Mouse (Mus musculus) G1E-ER4 (cell line): Measurements from ENCODE around the gene Gm4307. TPM values are rescaled to one million over a fixed set of nuclear protein-coding genes. Genes with fewer than 3 reads are reported as not detected.
"Not testable (repeated sequence)": the region's sequence is repeated elsewhere in the genome, so short reads cannot be mapped to it uniquely, and the experiment has no call there.

Experiments used
- GATA1 ChIP-seq: IDR thresholded peaks from one replicate; pipeline ENCODE4 v1.8.0; 2012; ENCODE audit warnings: low read length, inconsistent platforms
- polyA plus RNA-seq: library from polyadenylated mRNA; stranded (reverse); fragments of >175 nt; gene quantifications from 2 replicates; pipeline ENCODE4 v1.2.3, GENCODE M21; 2012

Gene Gm4307
- not detected in 2 replicates for polyA plus RNA-seq

DNA sequence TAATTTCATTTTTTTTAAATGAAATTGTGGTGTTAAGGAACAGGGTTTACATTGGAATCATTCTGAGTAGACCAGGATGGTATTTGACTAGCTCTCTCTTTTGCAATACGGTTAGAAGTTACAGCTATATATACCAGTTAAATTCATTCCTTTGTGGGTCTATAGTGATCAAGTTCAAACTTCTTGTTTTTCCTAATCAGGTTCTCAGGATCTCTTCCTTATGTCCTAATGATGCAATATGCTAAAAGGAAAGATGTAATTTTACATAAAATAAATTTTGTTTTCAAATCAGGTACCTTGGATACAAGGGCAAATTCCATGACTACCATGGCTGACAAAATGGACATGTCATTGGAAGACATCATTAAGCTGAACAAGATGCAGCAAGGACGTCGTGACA, at the start of gene Gm4307:
Gene Gm4307 (plus strand): TSS at position 301 of the 400 bp plus-strand sequence.
- not testable (repeated sequence) for TF ChIP-seq GATA1

DNA sequence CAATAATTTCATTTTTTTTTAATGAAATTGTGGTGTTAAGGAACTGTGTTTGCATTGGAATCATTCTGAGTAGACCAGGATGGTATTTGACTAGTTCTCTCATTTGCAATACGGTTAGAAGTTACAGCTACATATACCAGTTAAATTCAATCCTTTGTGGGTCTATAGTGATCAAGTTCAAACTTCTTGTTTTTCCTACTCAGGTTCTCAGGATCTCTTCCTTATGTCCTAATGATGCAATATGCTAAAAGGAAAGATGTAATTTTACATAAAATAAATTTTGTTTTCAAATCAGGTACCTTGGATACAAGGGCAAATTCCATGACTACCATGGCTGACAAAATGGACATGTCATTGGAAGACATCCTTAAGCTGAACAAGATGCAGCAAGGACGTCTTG, 25.8 kb upstream of the Gm4307 start, which contains the start of gene Gm4301:
Gene Gm4301 (plus strand): TSS at position 301 of the 400 bp plus-strand sequence.
- not testable (repeated sequence) for TF ChIP-seq GATA1

- TF ChIP-seq GATA1 = not testable (repeated sequence)
These were observed 20.6 kb upstream of the Gm4307 start, which contains the start of gene Gm4302 for GRCm38 (mm10) chr10:100340536-100340935. Gm4302 (plus strand) TSS chr10:100340836.

DNA sequence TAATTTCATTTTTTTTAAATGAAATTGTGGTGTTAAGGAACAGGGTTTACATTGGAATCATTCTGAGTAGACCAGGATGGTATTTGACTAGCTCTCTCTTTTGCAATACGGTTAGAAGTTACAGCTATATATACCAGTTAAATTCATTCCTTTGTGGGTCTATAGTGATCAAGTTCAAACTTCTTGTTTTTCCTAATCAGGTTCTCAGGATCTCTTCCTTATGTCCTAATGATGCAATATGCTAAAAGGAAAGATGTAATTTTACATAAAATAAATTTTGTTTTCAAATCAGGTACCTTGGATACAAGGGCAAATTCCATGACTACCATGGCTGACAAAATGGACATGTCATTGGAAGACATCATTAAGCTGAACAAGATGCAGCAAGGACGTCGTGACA, 15.5 kb upstream of the Gm4307 start, which contains the start of gene Gm4303:
Gene Gm4303 (plus strand): TSS at position 301 of the 400 bp plus-strand sequence.
- not testable (repeated sequence) for TF ChIP-seq GATA1

- TF ChIP-seq GATA1 = not testable (repeated sequence)
These were observed 10.3 kb upstream of the Gm4307 start, which contains the start of gene Gm4305 for GRCm38 (mm10) chr10:100350793-100351192. Gm4305 (plus strand) TSS chr10:100351093.

GRCm38 (mm10) chr10:100382460-100382859, 21.3 kb downstream of the Gm4307 start, which contains the start of gene Gm4312:
Gm4312 (minus strand) TSS chr10:100382560.
- not testable (repeated sequence) for TF ChIP-seq GATA1

Other genes with a start within 250 kb of the Gm4307 start
- gene Gm4301, start 25.7 kb upstream of the Gm4307 start, polyA plus RNA-seq = not detected in 2 replicates
- gene Gm4302, start 20.5 kb upstream of the Gm4307 start, polyA plus RNA-seq = not detected in 2 replicates
- not detected in 2 replicates for gene Gm4303, start 15.4 kb upstream of the Gm4307 start, polyA plus RNA-seq
- not detected in 2 replicates for gene Gm4305, start 10.2 kb upstream of the Gm4307 start, polyA plus RNA-seq
- gene Gm4312, start 21.2 kb downstream of the Gm4307 start, polyA plus RNA-seq = not detected in 2 replicates
- gene Tmtc3, start 126.0 kb downstream of the Gm4307 start, polyA plus RNA-seq = 4.4 and 6.3 TPM in 2 replicates
- gene Cep290, start 126.2 kb downstream of the Gm4307 start, polyA plus RNA-seq = 0.30 and 0.39 TPM in 2 replicates
- 6.4 and 13.8 TPM in 2 replicates for gene 4930430F08Rik, start 229.1 kb downstream of the Gm4307 start, polyA plus RNA-seq
- gene 1700017N19Rik, start 229.1 kb downstream of the Gm4307 start, polyA plus RNA-seq = not detected in 2 replicates